Mouse (Mus musculus): ENCODE data around the gene 2610507B11Rik. TPM values are rescaled to one million over a fixed set of nuclear protein-coding genes. Genes with fewer than 3 reads are reported as not detected.
"Not testable (repeated sequence)": the region's sequence is repeated elsewhere in the genome, so short reads cannot be mapped to it uniquely, and the experiment has no call there.

Gene 2610507B11Rik
- polyA plus RNA-seq, 1 experiment from 2014 or later, result 72.1 TPM

- WGBS, result 90% methylated on average over 13 of the region's 13 CpGs
- Histone ChIP-seq H3K9me3 (ENCODE audit: control insufficient read depth, low read length) (no peaks in the 10 kb centered on the region), H3K4me2 (ENCODE audit: low read length) (no peak overlapping the region), H3K4me1 (ENCODE audit: control insufficient read depth, insufficient read depth, low read length) (no peaks in the 10 kb centered on the region), H3K36me3 (ENCODE audit: control insufficient read depth, insufficient read depth, low read length) (peaks cover 94% of the 10 kb centered on the region), H3K4me3 (replicated peaks; ENCODE audit: low read depth, low read length) (no peak overlapping the region), H3K27ac (replicated peaks; ENCODE audit: low read depth, low read length) (no peak overlapping the region), H3K9ac (replicated peaks; ENCODE audit: low read length) (no peak overlapping the region), H3K27me3 (ENCODE audit: control insufficient read depth, insufficient read depth, low read length) (no peaks in the 10 kb centered on the region)
- ATAC-seq (ENCODE audit: low FRiP score, low TSS enrichment), result no peak
- no peak for DNase-seq
These were observed 10.4 kb downstream of the 2610507B11Rik start for GRCm38 (mm10) chr11:78271986-78272385.

- H3K36me3 ChIP-seq (ENCODE audit: control insufficient read depth, insufficient read depth, low read length), result peaks cover 98% of the 10 kb centered on the region
- no peak overlapping the region for H3K4me3 ChIP-seq (replicated peaks; ENCODE audit: low read depth, low read length)
- H3K9me3 ChIP-seq (ENCODE audit: control insufficient read depth, low read length), result no peaks in the 10 kb centered on the region
- DNase-seq (no peak), ATAC-seq (ENCODE audit: low FRiP score, low TSS enrichment) (no peak)
- no peak overlapping the region for H3K9ac ChIP-seq (replicated peaks; ENCODE audit: low read length)
- H3K27me3 ChIP-seq (ENCODE audit: control insufficient read depth, insufficient read depth, low read length), result no peaks in the 10 kb centered on the region
- H3K4me1 ChIP-seq (ENCODE audit: control insufficient read depth, insufficient read depth, low read length), result no peaks in the 10 kb centered on the region
- 100% methylated on average over 1 of the region's 1 CpGs for WGBS
- no peak overlapping the region for H3K27ac ChIP-seq (replicated peaks; ENCODE audit: low read depth, low read length)
- no peak overlapping the region for H3K4me2 ChIP-seq (ENCODE audit: low read length)
These were observed 14.0 kb downstream of the 2610507B11Rik start for GRCm38 (mm10) chr11:78275596-78275995.

GRCm38 (mm10) chr11:78276169-78276568 lies 14.6 kb downstream of the 2610507B11Rik start:
- not testable (repeated sequence) for H3K4me2 ChIP-seq (ENCODE audit: low read length); DNase-seq; ATAC-seq (ENCODE audit: low FRiP score, low TSS enrichment); H3K9me3 ChIP-seq (ENCODE audit: control insufficient read depth, low read length); H3K4me1 ChIP-seq (ENCODE audit: control insufficient read depth, insufficient read depth, low read length); H3K27me3 ChIP-seq (ENCODE audit: control insufficient read depth, insufficient read depth, low read length); H3K27ac ChIP-seq (replicated peaks; ENCODE audit: low read depth, low read length); H3K9ac ChIP-seq (replicated peaks; ENCODE audit: low read length); H3K4me3 ChIP-seq (replicated peaks; ENCODE audit: low read depth, low read length)
- WGBS, result 93% methylated on average over 4 of the region's 4 CpGs
- peaks cover 99% of the 10 kb centered on the region for H3K36me3 ChIP-seq (ENCODE audit: control insufficient read depth, insufficient read depth, low read length)

- WGBS, result 95% methylated on average over 7 of the region's 7 CpGs
- H3K9me3 ChIP-seq (ENCODE audit: control insufficient read depth, low read length), result no peaks in the 10 kb centered on the region
These were observed 17.3 kb downstream of the 2610507B11Rik start for GRCm38 (mm10) chr11:78278853-78279252.

GRCm38 (mm10) chr11:78279586-78279985 lies 18.0 kb downstream of the 2610507B11Rik start:
- Histone ChIP-seq H3K4me1 (ENCODE audit: control insufficient read depth, insufficient read depth, low read length) (no peaks in the 10 kb centered on the region), H3K36me3 (ENCODE audit: control insufficient read depth, insufficient read depth, low read length) (peaks cover 99% of the 10 kb centered on the region), H3K9me3 (ENCODE audit: control insufficient read depth, low read length) (no peaks in the 10 kb centered on the region), H3K27me3 (ENCODE audit: control insufficient read depth, insufficient read depth, low read length) (no peaks in the 10 kb centered on the region), H3K9ac (replicated peaks; ENCODE audit: low read length) (no peak overlapping the region), H3K4me3 (replicated peaks; ENCODE audit: low read depth, low read length) (no peak overlapping the region), H3K27ac (replicated peaks; ENCODE audit: low read depth, low read length) (no peak overlapping the region), H3K4me2 (ENCODE audit: low read length) (no peak overlapping the region)
- ATAC-seq (ENCODE audit: low FRiP score, low TSS enrichment) (no peak), DNase-seq (no peak)
- 90% methylated on average over 4 of the region's 4 CpGs for WGBS

More at GRCm38 (mm10) chr11:78278853-78279252, 17.3 kb downstream of the 2610507B11Rik start:
- Histone ChIP-seq H3K4me2 (ENCODE audit: low read length) (no peak overlapping the region), H3K9ac (replicated peaks; ENCODE audit: low read length) (no peak overlapping the region), H3K4me3 (replicated peaks; ENCODE audit: low read depth, low read length) (no peak overlapping the region), H3K36me3 (ENCODE audit: control insufficient read depth, insufficient read depth, low read length) (peaks cover 99% of the 10 kb centered on the region), H3K27ac (replicated peaks; ENCODE audit: low read depth, low read length) (no peak overlapping the region), H3K4me1 (ENCODE audit: control insufficient read depth, insufficient read depth, low read length) (no peaks in the 10 kb centered on the region), H3K27me3 (ENCODE audit: control insufficient read depth, insufficient read depth, low read length) (no peaks in the 10 kb centered on the region)
- ATAC-seq (ENCODE audit: low FRiP score, low TSS enrichment), result no peak
- no peak for DNase-seq

GRCm38 (mm10) chr11:78289146-78289763 lies 27.7 kb downstream of the 2610507B11Rik start:
- Histone ChIP-seq H3K9me3 (ENCODE audit: control insufficient read depth, low read length) (no peaks in the 10 kb centered on the region), H3K27me3 (ENCODE audit: control insufficient read depth, insufficient read depth, low read length) (no peaks in the 10 kb centered on the region), H3K36me3 (ENCODE audit: control insufficient read depth, insufficient read depth, low read length) (peaks cover 80% of the 10 kb centered on the region), H3K27ac (replicated peaks; ENCODE audit: low read depth, low read length) (no peak overlapping the region), H3K4me2 (ENCODE audit: low read length) (no peak overlapping the region), H3K4me1 (ENCODE audit: control insufficient read depth, insufficient read depth, low read length) (no peaks in the 10 kb centered on the region), H3K4me3 (replicated peaks; ENCODE audit: low read depth, low read length) (no peak overlapping the region), H3K9ac (replicated peaks; ENCODE audit: low read length) (no peak overlapping the region)
- 95% methylated on average over 7 of the region's 7 CpGs for WGBS
- ATAC-seq (ENCODE audit: low FRiP score, low TSS enrichment) (no peak), DNase-seq (no peak)

GRCm38 (mm10) chr11:78290654-78291053 lies 29.1 kb downstream of the 2610507B11Rik start, which contains the start of gene BC030499:
BC030499 (plus strand) TSS chr11:78290841.
- no peak within 1 kb of the TSS for H3K9ac ChIP-seq (replicated peaks; ENCODE audit: low read length)
- H3K36me3 ChIP-seq (ENCODE audit: control insufficient read depth, insufficient read depth, low read length), result peaks cover 71% of the 10 kb centered on the region
- H3K27me3 ChIP-seq (ENCODE audit: control insufficient read depth, insufficient read depth, low read length), result no peaks in the 10 kb centered on the region
- H3K9me3 ChIP-seq (ENCODE audit: control insufficient read depth, low read length), result no peaks in the 10 kb centered on the region
- H3K4me3 ChIP-seq (replicated peaks; ENCODE audit: low read depth, low read length), result no peak within 1 kb of the TSS
- DNase-seq (no peak), ATAC-seq (ENCODE audit: low FRiP score, low TSS enrichment) (no peak)
- H3K4me2 ChIP-seq (ENCODE audit: low read length), result no peak within 1 kb of the TSS
- 94% methylated on average over 4 of the region's 4 CpGs for WGBS
- no peak within 1 kb of the TSS for H3K27ac ChIP-seq (replicated peaks; ENCODE audit: low read depth, low read length)
- no peaks in the 10 kb centered on the region for H3K4me1 ChIP-seq (ENCODE audit: control insufficient read depth, insufficient read depth, low read length)

- no peaks in the 10 kb centered on the region for H3K9me3 ChIP-seq (ENCODE audit: control insufficient read depth, low read length)
- H3K4me3 ChIP-seq (replicated peaks; ENCODE audit: low read depth, low read length), result no peak overlapping the region
- no peak overlapping the region for H3K9ac ChIP-seq (replicated peaks; ENCODE audit: low read length)
- no peak for DNase-seq
- H3K4me2 ChIP-seq (ENCODE audit: low read length), result no peak overlapping the region
- H3K4me1 ChIP-seq (ENCODE audit: control insufficient read depth, insufficient read depth, low read length), result no peaks in the 10 kb centered on the region
- no peak for ATAC-seq (ENCODE audit: low FRiP score, low TSS enrichment)
- H3K36me3 ChIP-seq (ENCODE audit: control insufficient read depth, insufficient read depth, low read length), result peaks cover 32% of the 10 kb centered on the region
- no peak overlapping the region for H3K27ac ChIP-seq (replicated peaks; ENCODE audit: low read depth, low read length)
- 97% methylated on average over 6 of the region's 6 CpGs for WGBS
- H3K27me3 ChIP-seq (ENCODE audit: control insufficient read depth, insufficient read depth, low read length), result no peaks in the 10 kb centered on the region
These were observed 33.0 kb downstream of the 2610507B11Rik start for GRCm38 (mm10) chr11:78294585-78294984.

GRCm38 (mm10) chr11:78300917-78301316 lies 39.4 kb downstream of the 2610507B11Rik start:
- Histone ChIP-seq H3K4me1 (ENCODE audit: control insufficient read depth, insufficient read depth, low read length) (peaks cover 6% of the 10 kb centered on the region), H3K4me2 (ENCODE audit: low read length) (peak overlapping the region; percentile 98), H3K9ac (replicated peaks; ENCODE audit: low read length) (peak overlapping the region; percentile 48), H3K27me3 (ENCODE audit: control insufficient read depth, insufficient read depth, low read length) (no peaks in the 10 kb centered on the region), H3K36me3 (ENCODE audit: control insufficient read depth, insufficient read depth, low read length) (peaks cover 2% of the 10 kb centered on the region; the same call in 1 of the 2 replicates), H3K4me3 (replicated peaks; ENCODE audit: low read depth, low read length) (peak overlapping the region; percentile 54), H3K9me3 (ENCODE audit: control insufficient read depth, low read length) (no peaks in the 10 kb centered on the region), H3K27ac (replicated peaks; ENCODE audit: low read depth, low read length) (peak overlapping the region; percentile 49; the same call in 1 of the 2 replicates)
- no peak for DNase-seq
- WGBS, result 67% methylated on average over 7 of the region's 7 CpGs
- ATAC-seq (ENCODE audit: low FRiP score, low TSS enrichment), result no peak; the same call in 1 of the 2 replicates

All from midbrain, embryonic 14.5 days (tissue).